Comparison of ENCODE assay signal across 15 mouse cellular contexts in genomic region chr6:29242265-29242664, GRCm38 (mm10). TPM values are rescaled to one million over a fixed set of nuclear protein-coding genes. Genes with fewer than 3 reads are reported as not detected.
DNase-seq lines count a peak whose midpoint lies in the region; ATAC-seq and TF ChIP-seq lines count a peak whose summit lies in the region.
"Had no signal": no experiment of that assay in that cellular context is flagged by ENCODE, and none has a peak within 500 bp of the region (broad histone marks: within the 10 kb centered on the region; RNA-seq: fewer than 3 reads in every experiment).

No protein-coding gene starts in this region.

- intact Hi-C loops in left cerebral cortex, adult 2 months (cut with DNase I) = no loop called here
- intact Hi-C loops in left cerebral cortex, postnatal 4 days (cut with DNase I) = no loop called here

- ATAC-seq in CD4-positive, CD25-positive, alpha-beta regulatory T cell, adult 4 months = no peak
- no peak for ATAC-seq in frontal cortex, adult (ENCODE audit: low TSS enrichment)
- ATAC-seq in monocyte, adult 5-6 weeks (replicated peaks; ENCODE audit: insufficient number of reproducible peaks, low FRiP score, low TSS enrichment, poor library complexity, severe bottlenecking) = no peak

- peak; percentile 48 for TF ChIP-seq CTCF in left cerebral cortex, adult 2 months (IDR thresholded peaks at IDR 0.05)

- no peak overlapping the region for H3K4me3 ChIP-seq in left cerebral cortex, adult 2 months
- H3K4me3 ChIP-seq: limb, embryonic 12.5 days; lung, embryonic 15.5 days had no signal

- no peak overlapping the region for H3K27ac ChIP-seq in left cerebral cortex, adult 2 months
- H3K27ac ChIP-seq: limb, embryonic 12.5 days; lung, embryonic 15.5 days had no signal

- peak; percentile 49 for DNase-seq in CD4-positive, CD25-positive, alpha-beta regulatory T cell, adult 2 months (ENCODE audit: low read depth, low spot score)
- no peak for DNase-seq in left cerebral cortex, adult 2 months (ENCODE audit: extremely low spot score in 1 of 2, low spot score in 2 of 2)
- no peak for DNase-seq in left cerebral cortex, postnatal 4 days
- DNase-seq in A20 (ENCODE audit: low read depth, low spot score) (peak; percentile 53), ZHBTc4 (ENCODE audit: low read depth, low spot score) (peak; percentile 39)
- DNase-seq: adrenal gland, postnatal 14 days; cerebellum, postnatal 14 days; heart, postnatal 4 days; kidney, postnatal 10 days; layer of hippocampus, postnatal 36 days had no signal

RNA-seq across cellular contexts. Expression of gene Impdh1, which starts 26.1 kb away (rescaled TPM):
- 10 to 100 TPM; 18.5 to 22.7 TPM for polyA plus RNA-seq in CD4-positive, CD25-positive, alpha-beta regulatory T cell, adult 4 months (2017; shearing (Covaris generic))
- 10 to 100 TPM; 57.1 to 62.7 TPM for total RNA-seq in left cerebral cortex, adult 2 months (2021)
- total RNA-seq in left cerebral cortex, postnatal 4 days (2021) = 10 to 100 TPM; 92.7 to 96.6 TPM
- total RNA-seq in monocyte, adult 5-6 weeks (2017) = 16.4 to 27.6 TPM (median 22.7 TPM) in 3 replicates

RNA-seq across cellular contexts. Expression of gene Hilpda, which starts 30.0 kb away (rescaled TPM):
- 10 to 100 TPM; 32.4 to 37.1 TPM for polyA plus RNA-seq in CD4-positive, CD25-positive, alpha-beta regulatory T cell, adult 4 months (2017; shearing (Covaris generic))
- 1 to 10 TPM; 8.0 to 9.1 TPM for total RNA-seq in left cerebral cortex, adult 2 months (2021)
- total RNA-seq in left cerebral cortex, postnatal 4 days (2021) = 10 to 100 TPM in 1 of 2 experiments, 1 to 10 TPM in 1; 9.6 to 10.4 TPM
- 7.6 to 8.9 TPM (median 8.5 TPM) in 3 replicates for total RNA-seq in monocyte, adult 5-6 weeks (2017)

RNA-seq across cellular contexts. Expression of gene Fam71f2, which starts 37.1 kb away (rescaled TPM):
- polyA plus RNA-seq in CD4-positive, CD25-positive, alpha-beta regulatory T cell, adult 4 months (2017; shearing (Covaris generic)) = under 1 TPM in 1 of 2 experiments, not detected in 1; 0.44 TPM
- under 1 TPM; 0.38 to 0.72 TPM for total RNA-seq in left cerebral cortex, adult 2 months (2021)
- not detected for total RNA-seq in left cerebral cortex, postnatal 4 days (2021)
- total RNA-seq in monocyte, adult 5-6 weeks (2017) = 1.9 TPM in 1 of 3 replicates, not detected in the others
- total RNA-seq: adrenal gland, postnatal 14 days had no signal

Comparison
In these comparisons a context has a peak if more than half of its experiments do, and no peak if none do; other contexts are left out.
1. DNase-seq: peak in CD4-positive, CD25-positive, alpha-beta regulatory T cell, adult 2 months (single experiment), A20 (single experiment) and ZHBTc4 (single experiment); none in left cerebral cortex, adult 2 months (0 of 2) and left cerebral cortex, postnatal 4 days (single experiment).